ENCODE assay signal across 18 mouse cellular contexts in genomic region chr4:139161076-139161475, GRCm38 (mm10).
"Had no signal": no experiment of that assay in that cellular context is flagged by ENCODE, and none has a peak within 500 bp of the region (broad histone marks: within the 10 kb centered on the region; RNA-seq: fewer than 3 reads in every experiment).

No protein-coding gene starts in this region.

- H3K9ac ChIP-seq: lung, embryonic 14.5 days; midbrain, embryonic 13.5 days; midbrain, embryonic 15.5 days; neural tube, embryonic 13.5 days; neural tube, embryonic 15.5 days had no signal

- H3K36me3 ChIP-seq: midbrain, embryonic 13.5 days; midbrain, embryonic 15.5 days; neural tube, embryonic 13.5 days; neural tube, embryonic 15.5 days had no signal

- H3K27ac ChIP-seq: macrophage; midbrain, embryonic 13.5 days; midbrain, embryonic 15.5 days; neural tube, embryonic 13.5 days; neural tube, embryonic 15.5 days had no signal

- H3K27me3 ChIP-seq: midbrain, embryonic 13.5 days; midbrain, embryonic 15.5 days; neural tube, embryonic 13.5 days; neural tube, embryonic 15.5 days had no signal

- H3K4me1 ChIP-seq: megakaryocyte, embryonic 14.5 days; midbrain, embryonic 13.5 days; midbrain, embryonic 15.5 days; neural tube, embryonic 13.5 days; neural tube, embryonic 15.5 days had no signal

- H3K4me3 ChIP-seq: megakaryocyte, embryonic 14.5 days; midbrain, embryonic 13.5 days; midbrain, embryonic 15.5 days; myocyte; neural tube, embryonic 13.5 days; neural tube, embryonic 15.5 days had no signal

- ATAC-seq: midbrain, embryonic 13.5 days; midbrain, embryonic 15.5 days had no signal

- DNase-seq: lung, adult 18-20 months; lung, embryonic 14.5 days; lung, postnatal 10 days; retina, postnatal 1 day; right cerebral cortex, adult 18-20 months; right cerebral cortex, postnatal 25 days; right cerebral cortex, postnatal 4 days; spleen, adult 18-20 months; thymus, adult 18-20 months; thymus, postnatal 14 days; thymus, postnatal 36 days had no signal
